Mouse (Mus musculus): ENCODE measurements at regions not wholly inside any gene's neighbourhood (a gene's known extent, or its start where the extent isn't known, plus 50 kb on each side); places are given as distances from the start of the nearest gene placed in this dataset.

GRCm38 (mm10) chr8:125311228-125312053, 257.4 kb downstream of the Disc1 start:
- H3K36me3 ChIP-seq (ENCODE audit: control insufficient read depth, insufficient read depth, low read length): no peaks in the 10 kb centered on the region
- no peak overlapping the region for H3K27ac ChIP-seq
- H3K4me3 ChIP-seq: no peak overlapping the region
- TF ChIP-seq CTCF (IDR thresholded peaks at IDR 0.05) (no peak), EP300 (IDR thresholded peaks at IDR 0.05; ENCODE audit: insufficient read depth, low read depth, low read length) (no peak), POLR2A (IDR thresholded peaks at IDR 0.05; ENCODE audit: insufficient read depth, low read depth, low read length) (no peak)
- no peak overlapping the region for H3K9ac ChIP-seq (ENCODE audit: low read depth, low read length)
- H3K4me1 ChIP-seq (ENCODE audit: control insufficient read depth, insufficient read depth, low read length): 0 out of 2 replicates have a peak, but pooled peaks cover 2% of the 10 kb centered on the region
- 85% methylated on average over 11 of the region's 11 CpGs for WGBS
- H3K27me3 ChIP-seq (ENCODE audit: control insufficient read depth, insufficient read depth, low read length): no peaks in the 10 kb centered on the region
- DNase-seq: no peak
- no peaks in the 10 kb centered on the region for H3K79me2 ChIP-seq (replicated peaks; ENCODE audit: control insufficient read depth, insufficient read depth, low read length)
- intact Hi-C loops (cut with DNase I): no loop called here
